Mouse (Mus musculus) adrenal gland, adult 2 months (tissue): ENCODE measurements around the gene Ssbp2. TPM values are rescaled to one million over a fixed set of nuclear protein-coding genes. Genes with fewer than 3 reads are reported as not detected.

Experiments used
- DNase-seq: peaks from one replicate; pipeline ENCODE4 v3.0.0; 2021
- polyA plus RNA-seq: library from polyadenylated mRNA; depleted of rRNA; stranded (reverse); fragments of >200 nt; gene quantifications from 2 replicates; pipeline ENCODE4 v1.2.3, GENCODE M21; 2012
- total RNA-seq, 2 experiments: library from RNA; stranded (reverse); gene quantifications; 2 replicates each; pipeline ENCODE4 v1.2.3; 2021

Gene Ssbp2
- total and polyA plus RNA-seq, 3 experiments = 5.5 to 41.2 (median 23.8) TPM

DNA sequence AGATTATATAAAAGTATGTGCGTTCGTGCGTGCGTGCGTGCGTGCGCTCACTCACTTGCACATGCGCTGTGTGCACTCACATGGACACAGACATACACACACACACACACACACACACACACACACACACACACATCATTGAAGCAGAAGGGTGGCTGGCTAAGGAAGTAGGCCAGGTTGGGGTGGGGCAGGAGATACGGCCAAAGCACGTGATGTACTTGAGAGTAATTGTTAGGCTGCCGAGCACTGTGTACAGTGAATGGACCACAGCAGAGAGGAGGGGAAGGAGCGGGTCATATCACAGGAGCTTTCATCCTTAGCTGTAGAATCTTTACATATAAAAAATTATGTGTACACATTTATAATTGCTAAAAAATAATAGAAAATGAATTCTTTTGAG, 66.0 kb downstream of the Ssbp2 start:
- no peak for DNase-seq

DNA sequence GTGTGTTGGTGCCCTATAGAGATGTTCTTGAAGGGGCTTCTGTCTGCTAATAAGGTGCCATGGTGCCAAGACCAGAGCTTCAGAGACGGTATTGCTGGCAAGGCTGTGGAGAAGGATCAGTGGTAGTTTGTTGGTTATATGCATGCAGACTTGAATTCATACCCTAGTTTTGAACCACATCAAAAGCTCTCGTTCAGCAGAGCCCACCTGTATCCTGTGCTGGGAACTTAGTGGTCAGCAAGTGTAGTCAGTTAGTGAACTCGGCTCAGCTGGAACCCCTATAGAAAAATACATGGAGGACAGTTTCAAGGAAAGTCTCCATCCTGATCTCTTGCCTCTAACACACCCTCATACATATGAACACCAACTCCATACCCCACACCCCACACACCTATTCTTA, 69.7 kb downstream of the Ssbp2 start:
- DNase-seq = no peak

DNA sequence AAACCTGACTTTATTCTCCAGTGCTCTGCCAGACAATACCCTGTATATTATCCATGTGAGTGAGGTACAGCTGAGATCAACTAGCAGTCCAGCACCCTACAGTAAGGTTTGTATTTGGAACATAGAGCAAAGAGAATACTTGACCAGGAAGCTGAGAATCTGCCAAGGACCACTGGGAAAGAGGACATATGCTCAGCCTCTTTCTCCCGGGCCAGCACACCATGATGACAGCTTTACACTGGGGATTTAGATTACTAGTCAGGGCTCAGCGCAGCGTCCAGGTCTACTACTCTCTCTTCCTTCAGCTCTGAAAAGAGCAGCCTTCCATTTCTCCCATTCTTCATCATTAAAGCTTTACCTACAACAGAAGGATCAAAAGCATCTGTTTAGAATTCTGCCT, 76.6 kb downstream of the Ssbp2 start:
- no peak for DNase-seq

- no peak for DNase-seq
Observed at GRCm38 (mm10) chr13:91540145-91541068, 80.3 kb downstream of the Ssbp2 start.

GRCm38 (mm10) chr13:91541069-91541429, 81.0 kb downstream of the Ssbp2 start:
- DNase-seq = no peak

GRCm38 (mm10) chr13:91543555-91543954, 83.5 kb downstream of the Ssbp2 start:
- no peak for DNase-seq

DNA sequence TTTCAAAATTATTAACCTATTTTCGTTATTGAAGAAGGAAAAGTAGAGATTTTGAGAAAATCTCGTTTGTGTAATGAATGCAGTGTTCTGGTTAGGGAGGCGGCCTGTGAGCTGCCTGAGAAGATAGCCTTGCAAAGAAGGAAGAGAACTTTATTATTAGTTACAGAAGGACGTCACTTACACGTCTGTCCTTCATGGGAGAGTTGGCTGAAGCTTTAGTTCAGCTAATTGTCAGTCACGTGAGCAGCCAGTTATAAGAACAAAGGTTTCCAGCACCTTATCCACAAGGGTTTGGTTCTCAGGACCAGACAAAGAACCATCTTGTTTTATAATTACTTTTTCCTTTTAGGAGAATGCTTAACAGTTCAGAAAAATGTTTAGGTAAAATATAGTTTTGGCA, 104.0 kb downstream of the Ssbp2 start:
- DNase-seq = no peak

- DNase-seq = no peak
Observed at GRCm38 (mm10) chr13:91564755-91565154, 104.7 kb downstream of the Ssbp2 start.

DNA sequence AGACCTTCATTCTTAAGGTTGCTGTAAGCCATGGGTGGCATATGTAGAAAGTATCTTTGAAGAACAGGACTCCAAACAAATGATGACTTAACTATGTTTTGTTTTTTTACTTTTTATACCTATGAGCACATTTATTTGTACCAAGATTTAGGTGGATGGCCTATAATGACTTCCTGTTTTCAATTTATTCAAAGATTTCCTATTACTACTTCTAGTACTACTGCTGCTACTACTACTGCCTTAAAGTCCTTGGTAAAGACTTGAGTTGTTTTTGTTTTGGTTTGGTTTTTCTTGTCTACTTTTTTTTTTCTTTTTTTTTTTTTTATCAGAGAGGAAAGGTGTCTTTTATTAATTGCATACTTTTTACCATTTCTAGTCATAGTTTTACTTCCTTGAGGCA, 121.4 kb downstream of the Ssbp2 start:
- DNase-seq = no peak

DNA sequence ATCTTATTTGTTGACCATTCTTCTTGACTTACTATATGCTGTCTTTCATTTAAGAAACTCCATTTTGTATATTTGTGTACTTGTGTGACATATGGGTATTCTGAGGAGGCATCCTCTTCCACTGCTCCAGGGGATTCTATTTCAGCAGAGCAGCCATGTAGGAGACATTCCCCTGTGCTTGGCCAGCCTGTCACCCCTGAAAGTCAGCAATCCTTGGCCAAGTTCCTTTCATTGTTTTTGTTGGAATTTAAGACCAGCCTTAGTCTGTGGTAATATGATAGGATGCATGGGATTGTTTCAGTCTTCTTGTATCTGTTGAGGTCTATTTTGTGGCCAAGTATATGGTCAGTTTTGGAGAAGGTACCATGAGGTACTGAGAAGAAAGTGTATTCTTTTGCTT, 122.1 kb downstream of the Ssbp2 start:
- DNase-seq = no peak

GRCm38 (mm10) chr13:91586368-91586767, 126.3 kb downstream of the Ssbp2 start:
- DNase-seq = no peak

- no peak for DNase-seq
Observed at GRCm38 (mm10) chr13:91588475-91588874, 128.4 kb downstream of the Ssbp2 start.

GRCm38 (mm10) chr13:91591863-91592262, 131.8 kb downstream of the Ssbp2 start:
- DNase-seq = no peak

DNA sequence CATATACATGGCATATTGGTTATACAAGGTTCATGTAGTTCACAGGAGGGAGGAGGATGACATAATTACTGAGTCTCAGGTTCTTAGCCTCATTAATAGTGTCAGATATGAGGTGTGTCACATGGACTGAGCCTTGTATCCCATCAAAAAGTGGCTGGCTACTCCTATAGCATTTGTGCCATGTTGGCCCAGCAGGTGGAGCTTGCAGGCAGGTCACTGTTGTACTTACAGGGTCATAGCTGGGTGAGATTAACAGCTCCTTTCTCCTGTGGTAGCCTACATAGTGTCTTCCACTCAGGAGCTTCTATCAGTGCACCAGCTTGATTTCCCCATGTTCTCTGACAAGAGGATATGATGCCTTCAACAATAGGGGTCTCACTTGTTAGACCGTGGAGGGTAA, 135.2 kb downstream of the Ssbp2 start:
- DNase-seq = no peak

DNA sequence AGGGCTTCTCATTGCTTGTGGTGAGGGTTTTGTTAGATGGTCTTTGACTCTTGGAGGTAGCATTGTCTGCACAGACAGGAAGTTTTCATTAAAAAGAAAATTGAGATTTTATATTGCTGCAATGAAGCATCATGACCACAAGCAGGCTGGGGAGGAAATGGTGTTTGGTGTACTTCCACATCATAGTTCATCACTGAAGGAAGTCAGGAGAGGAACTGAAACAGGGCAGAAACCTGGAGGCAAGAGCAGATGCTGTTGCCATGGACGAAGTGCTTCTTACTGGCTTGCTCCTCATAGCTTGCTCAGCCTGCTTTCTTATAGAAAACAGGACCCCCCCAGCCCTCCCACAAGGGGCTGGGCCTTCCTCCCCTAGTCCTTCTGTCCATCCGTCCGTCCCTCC, 139.5 kb downstream of the Ssbp2 start:
- no peak for DNase-seq

- no peak for DNase-seq
Observed at GRCm38 (mm10) chr13:91605043-91605840, 145.2 kb downstream of the Ssbp2 start.

- DNase-seq = no peak
Observed at GRCm38 (mm10) chr13:91610601-91611000, 150.5 kb downstream of the Ssbp2 start.

DNA sequence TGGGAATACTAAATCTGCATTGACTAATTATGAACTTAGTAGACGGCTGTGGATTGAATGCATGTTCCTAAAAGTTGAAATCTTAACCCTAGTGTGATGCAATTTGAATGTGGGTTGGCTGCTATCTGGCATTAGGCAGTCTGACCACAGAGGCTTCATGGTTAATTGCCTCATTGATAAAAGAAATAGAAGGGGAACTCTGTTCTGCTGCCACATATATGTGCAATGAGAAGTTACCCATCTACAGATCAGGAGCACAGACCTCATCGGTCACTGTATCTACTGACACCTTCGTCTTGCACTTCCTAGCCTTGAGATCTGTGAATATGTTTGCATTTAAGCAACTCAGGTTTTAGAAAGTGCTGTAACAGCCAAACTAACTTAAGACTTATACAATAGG, 151.8 kb downstream of the Ssbp2 start:
- no peak for DNase-seq

- no peak for DNase-seq
Observed at GRCm38 (mm10) chr13:91612578-91612977, 152.5 kb downstream of the Ssbp2 start.

DNA sequence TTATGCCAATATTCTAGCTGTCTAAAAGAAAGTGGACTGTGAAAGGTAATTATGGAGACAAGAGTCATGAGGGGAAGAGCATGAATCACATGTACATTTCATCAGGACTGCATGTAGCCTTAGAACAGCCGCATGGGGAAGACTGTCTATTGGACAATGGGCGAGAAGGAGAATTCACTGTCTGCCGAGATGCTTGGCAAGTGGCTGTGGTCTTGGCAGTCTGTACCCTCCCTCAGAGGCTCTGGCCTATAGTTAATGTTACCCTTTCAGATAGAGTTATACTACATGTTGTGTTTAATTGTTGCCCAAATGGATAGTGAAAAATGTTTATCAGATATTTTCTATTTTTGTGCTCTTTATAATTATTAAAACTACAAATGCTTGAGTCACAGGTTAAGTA, 156.0 kb downstream of the Ssbp2 start:
- DNase-seq = no peak

DNA sequence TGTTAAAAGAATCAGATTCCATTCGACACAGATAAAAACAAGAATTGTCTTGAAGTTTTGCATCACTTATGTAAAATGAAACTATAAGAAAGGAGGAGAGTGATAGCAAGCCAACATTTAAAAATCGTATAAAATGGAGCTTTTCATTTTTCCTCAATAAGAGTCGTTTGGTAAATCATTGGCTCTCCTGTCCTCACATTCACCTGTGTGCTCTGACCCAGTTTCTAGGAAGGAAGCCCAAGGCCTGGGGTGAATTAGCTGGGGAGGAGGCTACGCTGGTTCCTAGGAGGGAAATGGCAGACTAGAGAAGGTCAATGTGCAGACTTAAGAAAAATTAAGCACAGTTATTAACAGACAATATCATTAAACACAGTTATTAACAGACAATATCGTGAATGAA, 156.8 kb downstream of the Ssbp2 start:
- no peak for DNase-seq

GRCm38 (mm10) chr13:91619431-91619830, 159.3 kb downstream of the Ssbp2 start:
- DNase-seq = no peak

DNA sequence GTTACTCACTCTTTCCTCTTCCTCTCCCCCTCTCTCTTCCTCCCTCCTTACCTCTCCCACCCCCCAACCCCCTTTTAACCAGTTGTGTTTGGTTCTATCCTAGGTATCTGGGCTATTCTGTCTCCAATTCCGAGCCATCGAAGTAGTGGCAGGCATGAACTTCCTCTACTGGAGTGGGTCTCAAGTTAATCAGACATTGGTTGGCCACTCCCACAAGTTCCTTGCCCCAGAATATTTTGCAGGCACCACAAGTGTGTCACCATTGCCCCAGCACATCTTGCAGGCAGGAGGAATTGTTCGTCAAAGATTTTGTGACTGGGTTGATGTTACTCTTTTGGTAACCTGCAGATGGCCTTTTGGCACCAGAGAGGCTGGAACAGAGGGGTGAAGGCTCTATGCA, 160.5 kb downstream of the Ssbp2 start:
- DNase-seq = no peak
